Mouse (Mus musculus) right cerebral cortex, postnatal 4 days (tissue): ENCODE measurements at regions not wholly inside any gene's neighbourhood (a gene's known extent, or its start where the extent isn't known, plus 50 kb on each side); places are given as distances from the start of the nearest gene placed in this dataset.

Experiments used
- DNase-seq: peaks from one replicate; pipeline ENCODE4 v3.0.0-alpha.2; 2022

- no peak for DNase-seq
These were observed 114.4 kb downstream of the H2afy start for GRCm38 (mm10) chr13:56021716-56022115.

GRCm38 (mm10) chr13:56014006-56014405, 122.2 kb downstream of the H2afy start:
- DNase-seq: no peak

GRCm38 (mm10) chr13:56010416-56010815, 125.7 kb downstream of the H2afy start:
- DNase-seq: peak; percentile 27

GRCm38 (mm10) chr13:56006827-56007226, 129.3 kb downstream of the H2afy start:
- DNase-seq: no peak

GRCm38 (mm10) chr13:56005746-56006145, 130.4 kb downstream of the H2afy start:
- no peak for DNase-seq

- DNase-seq: no peak
These were observed 132.3 kb downstream of the H2afy start for GRCm38 (mm10) chr13:56003724-56004393.

GRCm38 (mm10) chr13:55995255-55995654, 140.9 kb downstream of the H2afy start:
- no peak for DNase-seq

GRCm38 (mm10) chr13:55994460-55994859, 141.7 kb downstream of the H2afy start:
- DNase-seq: no peak

- no peak for DNase-seq
These were observed 143.5 kb downstream of the H2afy start for GRCm38 (mm10) chr13:55992699-55993098.

GRCm38 (mm10) chr13:55991216-55991615, 144.9 kb downstream of the H2afy start:
- DNase-seq: no peak

GRCm38 (mm10) chr13:55990186-55990585, 146.0 kb downstream of the H2afy start:
- no peak for DNase-seq

- no peak for DNase-seq
These were observed 146.8 kb downstream of the H2afy start for GRCm38 (mm10) chr13:55989401-55989800.

- peak; percentile 26 for DNase-seq
These were observed 149.4 kb upstream of the Pitx1 start for GRCm38 (mm10) chr13:55985396-55985795.

GRCm38 (mm10) chr13:55984772-55985171, 148.8 kb upstream of the Pitx1 start:
- DNase-seq: no peak

GRCm38 (mm10) chr13:55983851-55984250, 147.9 kb upstream of the Pitx1 start:
- no peak for DNase-seq

- no peak for DNase-seq
These were observed 145.0 kb upstream of the Pitx1 start for GRCm38 (mm10) chr13:55981041-55981440.

GRCm38 (mm10) chr13:55977902-55978301, 141.9 kb upstream of the Pitx1 start:
- no peak for DNase-seq

- DNase-seq: no peak
These were observed 141.0 kb upstream of the Pitx1 start for GRCm38 (mm10) chr13:55976911-55977381.

GRCm38 (mm10) chr13:55974105-55974504, 138.1 kb upstream of the Pitx1 start:
- no peak for DNase-seq

GRCm38 (mm10) chr13:55970687-55971086, 134.7 kb upstream of the Pitx1 start:
- DNase-seq: no peak

- no peak for DNase-seq
These were observed 133.5 kb upstream of the Pitx1 start for GRCm38 (mm10) chr13:55969473-55969872.

GRCm38 (mm10) chr13:55967151-55967550, 131.2 kb upstream of the Pitx1 start:
- DNase-seq: no peak

- peak; percentile 75 for DNase-seq
These were observed 127.1 kb upstream of the Pitx1 start for GRCm38 (mm10) chr13:55963005-55963620.

- no peak for DNase-seq
These were observed 126.4 kb upstream of the Pitx1 start for GRCm38 (mm10) chr13:55962254-55962866.
